Mouse (Mus musculus) MEL-GATA-1-ER (cell line): ENCODE data around the gene Nhs.

ENCODE experiments used
- DNase-seq: peaks from one replicate; pipeline ENCODE4 v3.0.0-alpha.2; 2012; ENCODE audit warnings: low read depth; ENCODE audit errors: extremely low read depth

The Nhs gene

GRCm38 (mm10) chrX:162159637-162160611, at the start of gene Nhs:
Nhs (minus strand) TSS chrX:162159730.
- no peak for DNase-seq

- no peak for DNase-seq
Observed at GRCm38 (mm10) chrX:162206350-162206884, 46.9 kb upstream of the Nhs start.

GRCm38 (mm10) chrX:162158743-162159636, 540 bp downstream of the Nhs start:
- no peak for DNase-seq

GRCm38 (mm10) chrX:162158142-162158541, 1.4 kb downstream of the Nhs start:
- no peak for DNase-seq

- DNase-seq = no peak
Observed at GRCm38 (mm10) chrX:162137807-162138206, 21.7 kb downstream of the Nhs start.

- DNase-seq = no peak
Observed at GRCm38 (mm10) chrX:162113257-162113656, 46.3 kb downstream of the Nhs start.

- DNase-seq = no peak
Observed at GRCm38 (mm10) chrX:162102802-162103434, 56.6 kb downstream of the Nhs start.

- no peak for DNase-seq
Observed at GRCm38 (mm10) chrX:162098364-162098763, 61.2 kb downstream of the Nhs start.

GRCm38 (mm10) chrX:162087291-162087690, 72.2 kb downstream of the Nhs start:
- no peak for DNase-seq

- DNase-seq = no peak
Observed at GRCm38 (mm10) chrX:162085897-162086200, 73.7 kb downstream of the Nhs start.

- DNase-seq = no peak
Observed at GRCm38 (mm10) chrX:162085062-162085896, 74.3 kb downstream of the Nhs start.

- DNase-seq = no peak
Observed at GRCm38 (mm10) chrX:162063164-162063563, 96.4 kb downstream of the Nhs start.

- no peak for DNase-seq
Observed at GRCm38 (mm10) chrX:162055635-162056034, 103.9 kb downstream of the Nhs start.

- DNase-seq = no peak
Observed at GRCm38 (mm10) chrX:162053566-162053965, 106.0 kb downstream of the Nhs start.

GRCm38 (mm10) chrX:162052534-162052933, 107.0 kb downstream of the Nhs start:
- no peak for DNase-seq

- no peak for DNase-seq
Observed at GRCm38 (mm10) chrX:162049616-162050015, 109.9 kb downstream of the Nhs start.

GRCm38 (mm10) chrX:162045527-162045926, 114.0 kb downstream of the Nhs start:
- no peak for DNase-seq

GRCm38 (mm10) chrX:162044109-162044508, 115.4 kb downstream of the Nhs start:
- DNase-seq = no peak

- peak; percentile 72 for DNase-seq
Observed at GRCm38 (mm10) chrX:162025210-162025953, 134.1 kb downstream of the Nhs start.

- no peak for DNase-seq
Observed at GRCm38 (mm10) chrX:162021724-162022123, 137.8 kb downstream of the Nhs start.
